Mouse (Mus musculus): ENCODE measurements around the gene Sox1.

DNA sequence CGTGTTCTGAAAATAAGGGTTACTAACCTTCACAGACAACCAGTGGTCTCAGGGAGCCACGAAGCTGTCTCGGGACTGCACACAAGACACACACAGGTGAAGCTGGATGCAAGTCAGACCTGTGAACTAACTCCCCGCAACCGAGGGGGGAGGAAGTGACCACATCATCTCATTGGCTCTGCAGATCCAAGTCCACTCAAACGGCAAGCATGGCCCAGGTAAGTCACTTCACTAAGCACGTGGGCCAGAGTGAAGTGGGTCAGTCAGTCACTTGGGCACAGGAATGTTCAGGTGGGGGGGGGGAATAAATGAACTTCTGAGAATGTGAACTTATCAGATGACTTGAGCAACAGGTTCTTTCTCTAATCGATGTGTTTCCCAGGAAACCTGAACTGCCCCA is 30.8 kb downstream of the Sox1 start:
- TF ChIP-seq CTCF (IDR thresholded peaks at IDR 0.05) (no peak), POLR2A (IDR thresholded peaks at IDR 0.05; ENCODE audit: insufficient read depth, low read depth, low read length) (no peak), EP300 (IDR thresholded peaks at IDR 0.05; ENCODE audit: insufficient read depth, low read depth, low read length) (no peak)
